22 mouse cellular contexts compared by ENCODE assay signal in the genomic region with DNA sequence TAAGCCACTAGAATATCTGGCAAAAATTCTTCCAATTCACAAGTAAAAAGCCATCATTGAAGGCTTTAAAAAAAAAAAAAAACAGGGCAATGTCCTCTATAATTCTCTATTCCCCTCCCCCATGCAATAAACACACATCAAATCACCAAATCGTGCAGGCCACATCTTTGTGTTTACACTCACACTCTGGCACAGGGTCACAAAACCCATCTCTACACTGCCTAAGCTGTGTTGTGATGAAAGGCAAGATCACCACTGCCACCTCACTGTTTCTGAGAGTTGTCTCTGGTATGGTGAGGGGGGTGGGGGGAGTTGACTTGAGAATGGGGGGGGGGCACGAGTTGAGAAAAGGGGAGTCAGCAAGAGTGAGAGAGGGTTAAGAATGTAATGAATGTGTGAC. TPM values are rescaled to one million over a fixed set of nuclear protein-coding genes. Genes with fewer than 3 reads are reported as not detected.
DNase-seq lines count a peak whose midpoint lies in the region; ATAC-seq and TF ChIP-seq lines count a peak whose summit lies in the region.
"Had no signal": no experiment of that assay in that cellular context is flagged by ENCODE, and none has a peak within 500 bp of the region (broad histone marks: within the 10 kb centered on the region; RNA-seq: fewer than 3 reads in every experiment).

No protein-coding gene starts in this region.

- no peak for ATAC-seq in heart, embryonic 12.5 days (ENCODE audit: insufficient number of reproducible peaks, low FRiP score)
- ATAC-seq in lung, embryonic 14.5 days (ENCODE audit: insufficient read depth), result peak; percentile 66; the same call in 1 of the 2 replicates
- peak; percentile 59; the same call in 1 of the 2 replicates for ATAC-seq in lung, embryonic 15.5 days (ENCODE audit: borderline replicate concordance, extremely low read depth, low FRiP score, low TSS enrichment)
- ATAC-seq in lung, embryonic 16.5 days (ENCODE audit: low read depth), result peak; percentile 54; the same call in 1 of the 2 replicates
- ATAC-seq: activated CD4-positive, CD25-positive, alpha-beta regulatory T cell, adult 4 months; CD4-positive, CD25-positive, alpha-beta regulatory T cell, adult 4 months; Patski had no signal

- H3K9me3 ChIP-seq in heart, embryonic 12.5 days (replicated peaks), result no peaks in the 10 kb centered on the region
- H3K9me3 ChIP-seq in lung, embryonic 14.5 days (ENCODE audit: low read depth, low read length), result no peaks in the 10 kb centered on the region
- no peaks in the 10 kb centered on the region for H3K9me3 ChIP-seq in lung, embryonic 15.5 days
- no peaks in the 10 kb centered on the region for H3K9me3 ChIP-seq in lung, embryonic 16.5 days (ENCODE audit: control insufficient read depth, low read length)
- H3K9me3 ChIP-seq: G1E had no signal

- H3K36me3 ChIP-seq in heart, embryonic 12.5 days, result no peaks in the 10 kb centered on the region
- H3K36me3 ChIP-seq in lung, embryonic 14.5 days (ENCODE audit: insufficient read depth), result no peaks in the 10 kb centered on the region
- H3K36me3 ChIP-seq in lung, embryonic 15.5 days, result no peaks in the 10 kb centered on the region
- no peaks in the 10 kb centered on the region for H3K36me3 ChIP-seq in lung, embryonic 16.5 days (ENCODE audit: control insufficient read depth, insufficient read depth, low read length)
- H3K36me3 ChIP-seq: G1E had no signal

- H3K9ac ChIP-seq in heart, embryonic 12.5 days, result no peak overlapping the region
- H3K9ac ChIP-seq in lung, embryonic 14.5 days, result no peak overlapping the region
- no peak overlapping the region for H3K9ac ChIP-seq in lung, embryonic 15.5 days
- no peak overlapping the region for H3K9ac ChIP-seq in lung, embryonic 16.5 days (ENCODE audit: low read length)

- DNase-seq in heart, adult 11 months, result peak; percentile 57
- DNase-seq in lung, embryonic 14.5 days, result peak; percentile 26
- DNase-seq in lung, adult 2 months, result no peak
- no peak for DNase-seq in lung, postnatal 4 days
- no peak for DNase-seq in lung, postnatal 36 days
- DNase-seq: adrenal gland, adult 2 months; adrenal gland, adult 8-10 months; adrenal gland, postnatal 10 days; adrenal gland, postnatal 14 days; adrenal gland, postnatal 25 days; adrenal gland, postnatal 36 days; B cell, adult 2 months; cerebellum, adult 11 months; cerebellum, adult 11-12 months had no signal

- TF ChIP-seq CTCF in lung, embryonic 14.5 days (IDR thresholded peaks at IDR 0.05; ENCODE audit: low read depth), result no peak
- TF ChIP-seq CTCF in lung, adult 2 months (IDR thresholded peaks at IDR 0.05; ENCODE audit: insufficient read depth, low read length), result no peak

- H3K4me2 ChIP-seq in heart, embryonic 12.5 days, result no peak overlapping the region
- no peak overlapping the region for H3K4me2 ChIP-seq in lung, embryonic 14.5 days
- no peak overlapping the region for H3K4me2 ChIP-seq in lung, embryonic 15.5 days
- no peak overlapping the region for H3K4me2 ChIP-seq in lung, embryonic 16.5 days (ENCODE audit: low read depth, low read length)

- no peak overlapping the region for H3K27ac ChIP-seq in heart, embryonic 12.5 days (ENCODE audit: poor library complexity, severe bottlenecking)
- no peak overlapping the region for H3K27ac ChIP-seq in lung, embryonic 14.5 days (ENCODE audit: low read depth)
- H3K27ac ChIP-seq in lung, embryonic 15.5 days, result no peak overlapping the region
- H3K27ac ChIP-seq in lung, embryonic 16.5 days (ENCODE audit: low read length), result no peak overlapping the region

- no peak overlapping the region for H3K4me3 ChIP-seq in heart, embryonic 12.5 days
- no peak overlapping the region for H3K4me3 ChIP-seq in lung, embryonic 14.5 days (ENCODE audit: low read depth, low read length)
- no peak overlapping the region for H3K4me3 ChIP-seq in lung, adult 2 months (replicated peaks; ENCODE audit: extremely low read depth, low read depth, low read length)
- H3K4me3 ChIP-seq in lung, embryonic 15.5 days, result no peak overlapping the region
- H3K4me3 ChIP-seq in lung, embryonic 16.5 days (ENCODE audit: low read length), result no peak overlapping the region

- TF ChIP-seq POLR2A in lung, adult 2 months (IDR thresholded peaks at IDR 0.05; ENCODE audit: borderline replicate concordance, extremely low read depth, low read depth, low read length), result no peak

- H3K4me1 ChIP-seq in heart, embryonic 12.5 days (replicated peaks), result no peaks in the 10 kb centered on the region
- no peaks in the 10 kb centered on the region for H3K4me1 ChIP-seq in lung, embryonic 14.5 days (ENCODE audit: insufficient read depth)
- no peaks in the 10 kb centered on the region for H3K4me1 ChIP-seq in lung, adult 2 months (ENCODE audit: control insufficient read depth, insufficient read depth, low read length)
- no peaks in the 10 kb centered on the region for H3K4me1 ChIP-seq in lung, embryonic 15.5 days
- H3K4me1 ChIP-seq in lung, embryonic 16.5 days (replicated peaks; ENCODE audit: control insufficient read depth, insufficient read depth, low read length), result no peaks in the 10 kb centered on the region

- H3K27me3 ChIP-seq in heart, embryonic 12.5 days (replicated peaks), result no peaks in the 10 kb centered on the region
- H3K27me3 ChIP-seq in lung, embryonic 14.5 days (ENCODE audit: insufficient read depth, low read length), result no peaks in the 10 kb centered on the region
- no peaks in the 10 kb centered on the region for H3K27me3 ChIP-seq in lung, embryonic 15.5 days
- no peaks in the 10 kb centered on the region for H3K27me3 ChIP-seq in lung, embryonic 16.5 days (ENCODE audit: control insufficient read depth, insufficient read depth, low read depth, low read length)
- H3K27me3 ChIP-seq: CH12.LX, Patski had no signal

- WGBS in heart, embryonic 12.5 days, result 67% methylated on average over 2 of the region's 2 CpGs
- 14% methylated on average over 2 of the region's 2 CpGs for WGBS in lung, embryonic 14.5 days
- 43% methylated on average over 2 of the region's 2 CpGs for WGBS in lung, adult 2 months
- 29% methylated on average over 2 of the region's 2 CpGs for WGBS in lung, embryonic 15.5 days
- 30% methylated on average over 2 of the region's 2 CpGs for WGBS in lung, embryonic 16.5 days

RNA-seq across cellular contexts. Expression of a gene that starts 33.4 kb away (rescaled TPM):
- polyA plus RNA-seq in heart, embryonic 12.5 days (2016; fragmentation: Nextera tagmentation; extraction: Ambion mirVana), result 0.37 TPM in 1 of 2 replicates, not detected in the other
- polyA plus RNA-seq in lung, embryonic 14.5 days (2014; fragmentation: Nextera tagmentation; extraction: Ambion mirVana), result not detected in 2 replicates
- polyA plus RNA-seq in lung, adult 2 months (2012; rRNA removed), result 0.92 and 1.5 TPM in 2 replicates
- 0.39 and 0.55 TPM in 2 replicates for polyA plus RNA-seq in lung, embryonic 15.5 days (2015; fragmentation: Nextera tagmentation; extraction: Ambion mirVana)
- polyA plus RNA-seq in lung, embryonic 16.5 days (2015; fragmentation: Nextera tagmentation; extraction: Ambion mirVana), result 0.77 and 1.7 TPM in 2 replicates
- polyA plus RNA-seq: adrenal gland, adult 2 months; G1E; Patski had no signal

RNA-seq across cellular contexts. Expression of a gene that starts 57.5 kb away (rescaled TPM):
- polyA plus RNA-seq in heart, embryonic 12.5 days (2016; fragmentation: Nextera tagmentation; extraction: Ambion mirVana), result 7.9 and 11.4 TPM in 2 replicates
- polyA plus RNA-seq in lung, embryonic 14.5 days (2014; fragmentation: Nextera tagmentation; extraction: Ambion mirVana), result 6.7 and 9.2 TPM in 2 replicates
- polyA plus RNA-seq in lung, adult 2 months (2012; rRNA removed), result 13.7 and 19.2 TPM in 2 replicates
- polyA plus RNA-seq in lung, embryonic 15.5 days (2015; fragmentation: Nextera tagmentation; extraction: Ambion mirVana), result 9.7 and 10.2 TPM in 2 replicates
- 15.0 and 15.5 TPM in 2 replicates for polyA plus RNA-seq in lung, embryonic 16.5 days (2015; fragmentation: Nextera tagmentation; extraction: Ambion mirVana)

Comparison
In these comparisons a context has a peak if more than half of its experiments do, and no peak if none do; other contexts are left out.
1. DNase-seq: peak in heart, adult 11 months (single experiment) and lung, embryonic 14.5 days (single experiment); none in lung, adult 2 months (single experiment), lung, postnatal 4 days (0 of 2) and lung, postnatal 36 days (single experiment).